Mouse (Mus musculus): Measurements from ENCODE around the gene Cxcl16. TPM values are rescaled to one million over a fixed set of nuclear protein-coding genes. Genes with fewer than 3 reads are reported as not detected.
A peak's percentile ranks its signal among the peaks of the same experiment; 100 is the strongest.

Gene Cxcl16
- total RNA-seq, 2 experiments from 2014 or later, result 0.96 to 1.1 TPM

- Histone ChIP-seq H3K4me3 (no peak overlapping the region), H3K27ac (peak overlapping the region; percentile 86)
- no peak for TF ChIP-seq CTCF (conservative IDR thresholded peaks at IDR 0.05)
- peak in 1 of 2 experiments; percentile 23 for DNase-seq (ENCODE audit: low spot score in 2 of 2)
These were observed 40.3 kb downstream of the Cxcl16 start for GRCm38 (mm10) chr11:70419486-70419885.

DNA sequence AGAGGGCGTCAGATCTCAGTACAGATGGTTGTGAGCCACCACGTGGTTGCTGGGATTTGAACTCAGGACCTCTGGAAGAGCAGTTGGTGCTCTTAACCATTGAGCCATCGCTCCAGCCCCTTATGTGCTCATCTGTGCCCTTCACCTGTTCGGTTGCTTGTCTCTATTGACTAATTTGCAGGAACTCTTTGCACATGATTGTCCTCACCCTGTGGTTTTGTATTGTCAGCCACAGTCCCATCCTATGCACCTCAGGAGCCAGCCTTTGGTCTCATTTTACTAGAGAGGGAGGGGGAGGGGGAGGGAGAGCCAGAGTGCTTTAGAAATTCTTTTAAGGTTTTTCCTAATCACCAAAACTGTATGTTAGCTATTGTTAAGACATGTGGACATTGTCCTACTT lies 41.6 kb downstream of the Cxcl16 start:
- Histone ChIP-seq H3K4me3 (no peak overlapping the region), H3K27ac (peak overlapping the region; percentile 86; the same call in 1 of the 2 replicates)
- no peak for DNase-seq (ENCODE audit: low spot score in 2 of 2)
- no peak; the same call in 1 of the 2 replicates for TF ChIP-seq CTCF (conservative IDR thresholded peaks at IDR 0.05)

- peak; percentile 47 to 82 for DNase-seq (ENCODE audit: low spot score in 2 of 2)
- peak; percentile 98 for TF ChIP-seq CTCF (conservative IDR thresholded peaks at IDR 0.05)
These were observed 45.8 kb downstream of the Cxcl16 start for GRCm38 (mm10) chr11:70413961-70414360.

GRCm38 (mm10) chr11:70412591-70412990 lies 47.2 kb downstream of the Cxcl16 start:
- DNase-seq (ENCODE audit: low spot score in 2 of 2), result no peak

More at GRCm38 (mm10) chr11:70413961-70414360, 45.8 kb downstream of the Cxcl16 start:
- Histone ChIP-seq H3K4me3 (no peak overlapping the region), H3K27ac (no peak overlapping the region)

GRCm38 (mm10) chr11:70410297-70410643 lies 49.5 kb downstream of the Cxcl16 start:
- peak overlapping the region; percentile 95 for H3K27ac ChIP-seq
- no peak for TF ChIP-seq CTCF (conservative IDR thresholded peaks at IDR 0.05)
- no peak for DNase-seq (ENCODE audit: low spot score in 2 of 2)
- peak overlapping the region; percentile 93 for H3K4me3 ChIP-seq

More at GRCm38 (mm10) chr11:70412591-70412990, 47.2 kb downstream of the Cxcl16 start:
- H3K4me3 ChIP-seq, result no peak overlapping the region
- TF ChIP-seq CTCF (conservative IDR thresholded peaks at IDR 0.05), result no peak
- H3K27ac ChIP-seq, result no peak overlapping the region

GRCm38 (mm10) chr11:70409594-70410296 lies 50.0 kb downstream of the Cxcl16 start, which contains the start of gene Pelp1:
Gene Pelp1 (minus strand): TSS chr11:70410031.
- Histone ChIP-seq H3K27ac (peak within 1 kb of the TSS; percentile 95), H3K4me3 (peak within 1 kb of the TSS; percentile 93)
- peak; percentile 88 to 90 for DNase-seq (ENCODE audit: low spot score in 2 of 2)
- no peak for TF ChIP-seq CTCF (conservative IDR thresholded peaks at IDR 0.05)

Small RNA genes within 50 kb of the gene (microRNA-seq; reads per million reads assigned to microRNA genes)
- 2.2 to 2.9 reads per million in 2 experiments for gene Mir7115

Other genes starting within 250 kb of the Cxcl16 start
- gene Slc16a11, start 247.2 kb downstream of the Cxcl16 start, total RNA-seq (2021), result 10 to 100 TPM; 35.2 to 47.0 TPM
- 10 to 100 TPM in 1 of 2 experiments, 1 to 10 TPM in 1; 7.9 to 11.0 TPM for gene Slc16a13, start 238.9 kb downstream of the Cxcl16 start, total RNA-seq (2021)
- 1 to 10 TPM in 1 of 2 experiments, under 1 TPM in 1; 0.83 to 1.4 TPM for gene Bcl6b, start 230.2 kb downstream of the Cxcl16 start, total RNA-seq (2021)
- gene 0610010K14Rik, start 222.1 kb downstream of the Cxcl16 start, total RNA-seq (2021), result 10 to 100 TPM; 43.8 to 48.7 TPM
- 1 to 10 TPM; 3.9 to 4.3 TPM for gene Gm21988, start 220.2 kb downstream of the Cxcl16 start, total RNA-seq (2021)
- gene Rnasek, start 220.1 kb downstream of the Cxcl16 start, total RNA-seq (2021), result 100 to 1,000 TPM; 272 to 278 TPM
- under 1 TPM; 0.13 to 0.27 TPM for gene Alox12, start 204.6 kb downstream of the Cxcl16 start, total RNA-seq (2021)
- not detected for gene Alox12e, start 137.4 kb downstream of the Cxcl16 start, total RNA-seq (2021)
- under 1 TPM in 1 of 2 experiments, not detected in 1; 0.26 TPM for gene Alox15, start 108.0 kb downstream of the Cxcl16 start, total RNA-seq (2021)
- gene Pelp1, start 50.0 kb downstream of the Cxcl16 start, total RNA-seq (2021), result 10 to 100 TPM; 33.2 to 40.1 TPM
- 10 to 100 TPM; 99.9 TPM for gene Arrb2, start 27.3 kb downstream of the Cxcl16 start, total RNA-seq (2021)
- gene Med11, start 8.1 kb downstream of the Cxcl16 start, total RNA-seq (2021), result 10 to 100 TPM; 13.5 to 15.6 TPM
- under 1 TPM; 0.12 to 0.72 TPM for gene Zmynd15, start 551 bp downstream of the Cxcl16 start, total RNA-seq (2021)
- gene Tm4sf5, start 45.3 kb upstream of the Cxcl16 start, total RNA-seq (2021), result not detected
- gene Vmo1, start 54.6 kb upstream of the Cxcl16 start, total RNA-seq (2021), result not detected
- not detected for gene Gltpd2, start 59.2 kb upstream of the Cxcl16 start, total RNA-seq (2021)
- 100 to 1,000 TPM; 178 to 188 TPM for gene Psmb6, start 65.4 kb upstream of the Cxcl16 start, total RNA-seq (2021)
- gene Gm40193, start 73.0 kb upstream of the Cxcl16 start, total RNA-seq (2021), result not detected
- gene Pld2, start 80.1 kb upstream of the Cxcl16 start, total RNA-seq (2021), result 10 to 100 TPM; 17.7 to 19.2 TPM
- 100 to 1,000 TPM; 505 to 510 TPM for gene Mink1, start 102.9 kb upstream of the Cxcl16 start, total RNA-seq (2021)
- gene 4930544D05Rik, start 155.9 kb upstream of the Cxcl16 start, total RNA-seq (2021), result under 1 TPM; 0.47 to 0.72 TPM
- gene Chrne, start 159.2 kb upstream of the Cxcl16 start, total RNA-seq (2021), result not detected
- not detected for gene Gp1ba, start 179.1 kb upstream of the Cxcl16 start, total RNA-seq (2021)
- 10 to 100 TPM; 88.8 to 99.4 TPM for gene Rnf167, start 187.3 kb upstream of the Cxcl16 start, total RNA-seq (2021)
- gene Slc25a11, start 187.5 kb upstream of the Cxcl16 start, total RNA-seq (2021), result 100 to 1,000 TPM; 115 to 123 TPM
- gene Pfn1, start 194.7 kb upstream of the Cxcl16 start, total RNA-seq (2021), result 100 to 1,000 TPM; 333 to 349 TPM
- 1 to 10 TPM; 6.6 to 7.9 TPM for gene Eno3, start 197.2 kb upstream of the Cxcl16 start, total RNA-seq (2021)
- 10 to 100 TPM; 50.8 to 54.7 TPM for gene Spag7, start 209.4 kb upstream of the Cxcl16 start, total RNA-seq (2021)
- 100 to 1,000 TPM; 387 to 403 TPM for gene Camta2, start 228.1 kb upstream of the Cxcl16 start, total RNA-seq (2021)
- 1 to 10 TPM; 2.9 to 5.0 TPM for gene Inca1, start 240.2 kb upstream of the Cxcl16 start, total RNA-seq (2021)
- 10 to 100 TPM; 76.5 to 89.8 TPM for gene Kif1c, start 240.6 kb upstream of the Cxcl16 start, total RNA-seq (2021)